Mouse (Mus musculus) testis, adult 2 months (tissue): Measurements from ENCODE around the gene Kpna1.

ENCODE experiments used
- CTCF ChIP-seq: fragments of 200-500 bp; IDR thresholded peaks from 2 replicates; pipeline ENCODE4 v1.5.1; 2012; ENCODE audit warnings: low read depth, mild to moderate bottlenecking, inconsistent platforms, low read length, moderate library complexity; ENCODE audit not compliant: control insufficient read depth, insufficient read depth, insufficient replicate concordance
- POLR2A ChIP-seq: fragments of 200-500 bp; IDR thresholded peaks from 2 replicates; pipeline ENCODE4 v1.6.1; 2012; ENCODE audit warnings: low read depth, mild to moderate bottlenecking, inconsistent platforms, low read length, moderate library complexity; ENCODE audit not compliant: control insufficient read depth

GRCm38 (mm10) chr16:36063315-36063714, 84.8 kb downstream of the Kpna1 start:
- no peak for TF ChIP-seq CTCF
- no peak for TF ChIP-seq POLR2A
